Mouse (Mus musculus) heart, adult 8-10 months (tissue): Measurements from ENCODE around the gene Scrn2. TPM values are rescaled to one million over a fixed set of nuclear protein-coding genes. Genes with fewer than 3 reads are reported as not detected.

Source experiments
- DNase-seq: peaks from one replicate; pipeline ENCODE4 v3.0.0; 2022; ENCODE audit warnings: low spot score
- total RNA-seq, 4 experiments: library from RNA; stranded (reverse); gene quantifications; 2 replicates each; pipeline ENCODE4 v1.2.4; 2022

The Scrn2 gene
- total RNA-seq, 4 experiments from 2014 or later = 13.6 to 18.0 (median 15.4) TPM

DNA sequence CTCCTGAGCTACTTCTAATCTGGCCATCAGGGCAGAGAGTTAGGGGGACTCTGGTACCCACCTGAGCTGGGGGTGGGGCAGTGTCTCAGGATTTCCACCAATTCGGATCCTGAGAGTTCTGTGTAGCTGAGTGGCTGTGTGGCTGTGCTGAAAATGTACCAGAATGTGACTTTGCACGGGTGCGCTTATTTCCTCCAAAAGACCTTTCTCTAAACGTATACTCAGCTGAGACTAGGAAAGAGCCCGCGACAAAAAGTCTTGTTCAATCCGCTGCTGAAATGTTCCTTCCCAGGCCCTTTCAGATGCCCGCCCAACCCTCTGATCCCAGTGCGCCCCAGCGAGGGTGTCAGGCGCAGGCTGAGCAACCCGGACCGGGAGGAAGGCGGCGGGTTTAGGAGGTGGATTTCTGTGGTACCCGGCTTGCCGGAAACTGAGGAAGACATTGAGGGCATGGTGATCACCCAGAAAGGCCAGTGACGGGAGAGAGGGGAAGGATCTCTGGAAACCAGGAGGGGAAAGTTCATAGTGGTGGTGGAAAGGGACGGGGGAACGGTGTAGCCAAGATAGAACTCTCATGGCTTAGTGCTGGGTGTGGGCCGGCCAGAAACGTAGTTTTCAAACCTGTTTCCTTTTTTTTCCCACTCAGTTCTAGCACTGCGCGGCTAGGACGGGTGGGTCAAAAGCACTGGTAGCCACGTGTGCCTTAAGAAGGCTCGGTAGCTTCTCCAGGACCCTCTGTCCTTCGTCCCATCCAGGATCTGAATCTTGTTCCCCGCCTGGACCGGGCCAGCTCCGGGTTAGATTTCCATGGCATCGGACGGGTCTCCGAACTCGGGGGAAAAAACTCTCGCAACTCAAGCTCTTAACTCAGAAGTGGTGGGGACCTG lies 11.8 kb upstream of the Scrn2 start:
- DNase-seq = no peak

DNA sequence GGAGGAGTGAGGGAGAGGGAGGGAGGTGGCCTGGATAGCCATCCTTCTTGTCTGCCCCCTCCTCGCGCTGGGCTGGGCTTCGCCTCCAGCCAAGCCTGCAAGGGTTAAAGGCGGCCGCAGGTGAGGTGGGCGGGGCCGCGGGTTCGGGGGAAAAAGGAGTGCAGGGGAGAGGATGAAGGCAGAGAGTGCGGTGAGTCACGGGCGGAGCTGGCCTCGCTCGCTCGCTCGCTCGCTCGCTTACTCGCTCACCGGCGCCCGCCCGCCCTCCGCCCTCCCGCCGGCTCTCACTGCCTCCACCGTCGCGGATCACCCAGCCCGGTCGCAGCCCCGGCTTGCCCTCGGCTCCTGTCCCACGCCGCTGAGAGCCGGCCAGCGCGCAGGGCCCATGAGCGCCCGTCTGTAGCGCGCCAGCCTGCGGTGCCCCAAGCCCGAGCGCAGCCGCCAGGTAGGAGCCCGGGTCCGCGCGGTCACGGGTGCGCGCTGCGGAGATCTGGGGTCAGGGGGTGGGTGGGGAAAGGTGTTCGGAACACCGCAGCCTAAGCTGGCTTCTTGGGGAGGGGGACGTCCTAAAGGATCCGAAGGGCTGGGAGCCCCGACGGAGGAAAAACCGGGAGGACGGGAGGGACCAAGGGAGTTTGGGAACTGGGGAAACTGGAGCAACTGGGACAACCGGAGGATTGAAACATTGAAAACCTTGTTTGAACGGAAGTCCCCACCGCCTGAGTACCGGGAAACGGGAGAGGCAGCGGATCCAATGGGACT lies 11.0 kb upstream of the Scrn2 start:
- DNase-seq = no peak

DNA sequence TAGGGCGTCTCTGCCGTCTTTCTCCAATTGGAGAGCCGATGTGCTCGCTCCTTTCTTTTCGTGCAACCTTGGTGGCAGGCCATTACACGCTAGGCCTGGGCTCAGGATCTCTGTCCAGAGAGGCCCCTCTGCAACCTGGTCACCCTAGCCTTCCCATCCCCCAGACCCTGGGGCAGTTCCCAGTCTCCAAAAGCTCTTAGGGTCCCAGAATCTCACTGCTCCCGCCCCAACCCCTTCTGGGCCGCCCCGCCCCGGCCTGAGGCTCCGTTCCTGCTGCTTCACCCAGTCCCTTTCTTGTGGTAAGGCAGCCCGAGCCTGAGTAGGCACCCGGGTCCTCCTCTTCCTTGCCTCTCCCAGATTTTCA lies 10.4 kb upstream of the Scrn2 start:
- no peak for DNase-seq

DNA sequence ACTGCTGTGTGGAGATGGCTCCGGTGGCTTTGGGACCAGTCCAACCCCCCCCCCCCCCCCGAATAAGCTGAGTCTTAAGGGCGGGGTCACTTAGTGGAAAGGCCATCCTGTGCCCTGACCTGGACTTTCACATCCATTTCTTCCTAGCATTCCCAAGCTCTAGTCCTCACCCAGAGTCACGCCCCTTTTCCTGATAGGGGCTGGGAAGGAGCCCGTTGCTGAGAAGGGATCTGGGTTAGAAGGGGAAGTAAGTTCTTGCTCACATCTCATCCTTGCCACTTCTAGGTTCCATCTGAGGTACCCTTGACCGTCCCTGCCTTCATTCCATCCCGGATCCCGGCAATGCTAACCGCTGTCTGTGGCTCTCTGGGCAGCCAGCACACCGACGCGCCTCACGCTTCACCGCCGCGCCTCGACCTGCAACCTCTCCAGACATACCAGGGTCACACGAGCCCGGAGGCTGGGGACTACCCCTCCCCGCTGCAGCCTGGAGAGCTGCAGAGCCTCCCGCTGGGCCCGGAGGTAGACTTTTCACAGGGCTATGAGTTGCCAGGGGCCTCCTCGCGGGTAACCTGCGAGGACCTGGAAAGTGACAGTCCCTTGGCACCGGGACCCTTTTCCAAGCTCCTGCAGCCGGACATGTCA lies 8.5 kb upstream of the Scrn2 start:
- no peak for DNase-seq

DNA sequence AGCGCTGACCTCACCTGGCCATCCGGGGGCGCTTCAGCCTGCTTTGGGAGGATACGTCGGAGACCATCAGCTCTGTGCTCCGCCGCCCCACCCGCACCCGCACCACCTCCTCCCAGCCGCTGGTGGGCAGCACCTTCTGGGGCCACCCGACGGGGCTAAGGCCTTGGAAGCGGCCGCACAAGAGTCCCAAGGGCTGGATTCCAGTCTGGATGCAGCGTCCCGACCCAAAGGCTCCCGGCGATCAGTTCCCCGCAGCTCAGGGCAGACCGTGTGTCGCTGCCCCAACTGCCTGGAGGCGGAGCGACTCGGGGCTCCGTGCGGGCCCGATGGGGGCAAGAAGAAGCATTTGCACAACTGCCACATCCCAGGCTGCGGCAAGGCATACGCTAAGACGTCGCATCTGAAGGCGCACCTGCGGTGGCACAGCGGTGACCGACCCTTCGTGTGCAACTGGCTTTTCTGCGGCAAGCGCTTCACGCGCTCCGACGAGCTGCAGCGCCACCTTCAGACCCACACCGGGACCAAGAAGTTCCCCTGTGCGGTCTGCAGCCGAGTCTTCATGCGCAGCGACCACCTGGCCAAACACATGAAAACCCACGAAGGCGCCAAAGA lies 7.8 kb upstream of the Scrn2 start:
- peak; percentile 55 for DNase-seq

DNA sequence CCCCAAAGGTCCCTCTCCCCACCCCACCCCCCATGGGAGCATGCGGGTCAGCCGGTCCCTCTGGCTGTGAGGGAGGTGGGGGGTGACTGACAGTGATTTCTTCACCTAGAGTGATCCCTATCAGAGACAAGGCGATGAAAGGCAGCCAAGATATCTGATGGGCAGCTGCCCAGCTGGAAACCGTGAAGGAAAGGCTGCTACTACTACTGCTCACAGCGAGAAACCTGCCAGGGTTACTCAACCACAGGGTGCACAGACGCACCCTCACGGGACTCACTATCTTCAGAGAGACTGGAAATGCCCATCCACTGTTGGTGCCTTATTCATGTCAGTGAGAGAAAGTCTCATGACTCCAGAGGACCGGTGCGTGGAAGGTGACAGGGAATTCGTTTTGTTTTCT lies 4.8 kb upstream of the Scrn2 start:
- no peak for DNase-seq

DNA sequence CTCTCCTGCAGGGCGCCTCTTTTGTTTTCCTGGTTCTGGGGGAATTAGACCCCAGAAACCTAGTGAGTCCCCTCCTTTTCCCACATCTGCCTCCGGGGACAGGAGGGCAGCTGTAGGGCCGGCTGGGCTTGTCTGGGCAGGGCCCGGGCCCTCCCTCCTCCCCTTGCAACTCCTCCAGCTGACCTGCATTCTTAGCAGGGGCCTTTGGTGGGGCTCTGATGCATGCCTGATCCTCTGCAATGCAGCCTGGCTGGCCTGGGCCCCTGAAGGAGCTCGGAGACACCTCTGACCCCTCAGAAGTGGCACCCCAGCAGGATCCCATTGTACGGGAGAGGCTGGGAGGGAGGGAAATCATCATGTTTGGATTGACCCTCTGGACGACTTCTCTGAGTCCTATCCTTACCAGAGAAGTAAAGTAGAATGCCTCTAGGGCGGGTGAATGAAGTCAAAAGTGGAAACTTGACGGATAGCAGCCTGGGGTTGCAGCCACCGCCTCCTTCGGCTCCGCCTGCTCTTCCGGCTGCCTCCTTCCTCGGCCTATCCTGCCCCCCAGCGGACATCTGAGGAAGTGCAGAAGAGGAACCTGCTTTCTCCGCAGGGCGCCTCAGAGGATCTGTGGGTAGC lies 3.9 kb upstream of the Scrn2 start:
- peak; percentile 82 for DNase-seq

DNA sequence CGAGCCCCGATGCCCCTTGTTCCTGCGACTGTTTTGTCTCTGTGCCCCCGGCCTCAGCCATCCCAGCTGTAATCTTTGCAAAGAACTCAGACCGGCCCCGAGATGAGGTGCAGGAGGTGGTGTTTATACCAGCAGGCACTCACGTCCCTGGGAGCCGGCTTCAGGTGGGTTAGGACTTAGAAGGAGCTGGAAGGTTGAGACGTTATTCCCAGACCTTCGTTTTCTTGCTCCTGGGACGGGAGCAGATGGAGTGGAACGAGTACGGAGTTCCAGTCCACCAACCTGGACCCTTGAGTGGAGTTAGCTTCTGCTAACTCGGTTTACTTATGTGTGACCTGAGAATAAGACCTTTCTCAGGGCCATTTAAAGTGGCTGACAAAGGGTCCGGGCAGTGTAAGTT lies 688 bp downstream of the Scrn2 start:
- DNase-seq = no peak

DNA sequence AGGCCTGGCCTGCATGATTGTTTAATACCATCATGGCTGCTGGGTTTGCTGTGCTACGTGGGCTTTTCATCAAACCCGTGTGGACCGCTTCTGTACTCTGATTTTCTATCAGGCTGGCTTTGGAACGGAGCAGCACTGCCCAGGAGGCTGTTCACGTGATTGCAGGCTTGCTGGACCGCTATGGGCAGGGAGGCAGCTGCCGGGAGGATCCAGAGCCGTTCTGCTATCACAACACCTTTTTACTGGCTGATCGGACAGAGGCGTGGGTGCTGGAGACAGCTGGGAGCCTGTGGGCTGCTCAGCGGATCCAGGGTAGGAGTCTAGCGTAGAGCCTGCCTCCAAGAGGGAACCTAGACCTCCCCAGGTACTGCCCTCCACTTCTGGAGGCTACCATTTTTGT lies 2.2 kb downstream of the Scrn2 start:
- DNase-seq = no peak

DNA sequence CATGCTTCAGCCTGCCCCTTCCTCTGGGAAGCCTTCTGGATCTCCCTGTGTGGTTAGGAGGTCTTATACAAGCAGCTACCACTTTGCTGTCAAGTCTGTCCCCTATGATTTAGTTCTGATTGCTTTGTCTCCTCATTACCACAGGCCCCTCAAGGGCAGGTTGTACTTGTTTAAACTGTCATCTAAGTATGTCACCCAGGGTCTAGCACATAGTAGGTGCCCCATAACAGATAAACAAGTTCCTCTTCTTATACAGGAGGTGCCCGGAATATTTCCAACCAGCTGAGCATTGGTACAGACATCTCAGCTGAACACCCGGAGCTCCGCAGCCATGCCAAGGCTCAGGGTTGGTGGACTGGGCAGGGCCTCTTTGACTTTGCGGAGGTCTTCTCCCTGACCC lies 2.8 kb downstream of the Scrn2 start:
- no peak for DNase-seq

DNA sequence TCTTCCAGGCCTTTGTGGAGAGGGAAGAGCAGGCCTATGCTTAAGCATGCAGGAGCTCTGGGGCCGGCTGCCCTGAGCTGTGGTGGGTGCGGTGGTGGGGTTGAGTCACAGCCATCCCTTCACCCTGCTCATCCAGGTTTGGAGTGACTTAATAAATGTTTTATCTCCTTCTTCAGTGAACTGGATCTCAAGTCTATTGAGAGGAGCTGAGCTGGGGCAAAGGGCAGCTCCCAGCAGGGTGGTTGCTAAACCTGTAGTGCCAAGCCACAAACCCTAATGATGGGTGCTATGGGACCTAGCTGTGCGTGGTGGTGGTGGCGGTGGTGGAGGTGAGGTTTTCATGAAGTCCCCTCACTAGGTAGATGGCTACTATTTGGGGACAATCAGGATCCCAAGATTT lies 4.0 kb downstream of the Scrn2 start:
- no peak for DNase-seq

DNA sequence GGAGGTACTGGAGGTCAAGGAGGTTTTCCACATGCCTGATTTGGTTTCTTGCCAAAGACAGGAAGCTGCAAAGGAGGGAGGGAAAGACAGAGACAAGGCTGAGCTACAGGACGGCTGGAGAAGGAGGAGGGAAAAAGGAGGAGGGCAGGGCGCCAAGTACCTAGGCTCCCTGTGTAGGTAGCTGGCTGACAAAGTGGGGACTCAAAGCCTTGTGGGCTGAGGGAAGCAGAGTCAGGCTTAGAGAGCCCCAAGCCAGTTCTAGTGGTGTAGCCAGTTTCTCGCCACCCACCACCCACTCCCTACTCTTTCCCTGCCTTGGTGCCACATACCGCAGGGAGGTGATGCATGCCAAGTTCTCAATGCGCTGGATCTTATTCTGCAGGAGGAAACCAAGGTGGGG lies 6.4 kb downstream of the Scrn2 start:
- no peak for DNase-seq

DNA sequence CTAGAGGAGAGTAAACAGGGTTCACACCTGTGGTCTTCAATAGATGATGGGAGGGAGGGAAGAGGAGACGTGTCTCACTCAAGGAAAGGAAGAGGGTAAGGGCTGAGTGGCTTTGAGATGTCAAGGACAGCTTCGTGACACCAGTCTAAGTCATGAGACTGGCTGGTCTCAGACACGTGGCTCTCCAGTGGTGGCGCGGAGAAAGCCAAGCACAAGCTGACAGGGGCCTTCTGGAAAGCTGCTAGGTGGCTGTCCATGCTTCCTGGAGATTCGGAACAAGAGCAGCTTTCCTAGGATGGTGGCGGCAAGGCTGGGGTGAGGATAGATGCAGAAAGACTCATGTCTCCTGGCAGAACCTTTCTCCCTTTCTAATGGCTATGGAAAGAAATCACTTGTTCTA lies 9.1 kb downstream of the Scrn2 start:
- no peak for DNase-seq

DNA sequence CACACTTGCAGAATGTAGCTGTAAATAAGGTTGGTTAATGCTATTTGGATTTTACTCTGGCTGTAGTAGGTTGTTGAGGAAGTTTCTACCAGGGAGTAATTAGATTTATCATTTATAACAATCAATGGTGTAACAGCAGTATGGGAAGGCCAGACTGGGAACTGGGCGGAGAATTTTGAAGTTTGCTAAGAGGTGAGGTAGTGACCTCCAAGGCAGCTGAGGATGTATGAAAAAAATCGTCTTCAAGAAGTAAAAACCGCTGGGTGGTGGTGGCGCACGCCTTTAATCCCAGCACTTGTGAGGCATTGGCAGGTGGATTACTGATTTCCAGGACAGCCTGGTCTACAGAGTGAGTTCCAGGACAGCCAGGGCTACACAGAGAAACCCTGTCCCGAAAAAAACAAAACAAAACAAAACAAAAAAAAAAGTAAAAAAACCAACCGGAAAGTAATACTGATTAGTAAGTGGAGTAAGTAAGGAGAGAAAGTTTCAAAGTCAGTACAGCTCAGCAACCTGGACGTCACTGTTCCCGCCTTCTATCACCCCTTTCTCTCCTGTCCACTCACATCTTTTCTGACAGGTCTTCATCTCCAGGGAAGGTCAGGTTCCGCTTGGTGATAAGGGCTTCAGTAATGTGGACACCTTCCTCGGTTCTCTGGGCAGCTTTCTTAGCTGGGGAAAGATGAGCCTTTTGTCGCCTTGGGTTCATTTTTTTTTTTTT lies 10.7 kb downstream of the Scrn2 start:
- no peak for DNase-seq

DNA sequence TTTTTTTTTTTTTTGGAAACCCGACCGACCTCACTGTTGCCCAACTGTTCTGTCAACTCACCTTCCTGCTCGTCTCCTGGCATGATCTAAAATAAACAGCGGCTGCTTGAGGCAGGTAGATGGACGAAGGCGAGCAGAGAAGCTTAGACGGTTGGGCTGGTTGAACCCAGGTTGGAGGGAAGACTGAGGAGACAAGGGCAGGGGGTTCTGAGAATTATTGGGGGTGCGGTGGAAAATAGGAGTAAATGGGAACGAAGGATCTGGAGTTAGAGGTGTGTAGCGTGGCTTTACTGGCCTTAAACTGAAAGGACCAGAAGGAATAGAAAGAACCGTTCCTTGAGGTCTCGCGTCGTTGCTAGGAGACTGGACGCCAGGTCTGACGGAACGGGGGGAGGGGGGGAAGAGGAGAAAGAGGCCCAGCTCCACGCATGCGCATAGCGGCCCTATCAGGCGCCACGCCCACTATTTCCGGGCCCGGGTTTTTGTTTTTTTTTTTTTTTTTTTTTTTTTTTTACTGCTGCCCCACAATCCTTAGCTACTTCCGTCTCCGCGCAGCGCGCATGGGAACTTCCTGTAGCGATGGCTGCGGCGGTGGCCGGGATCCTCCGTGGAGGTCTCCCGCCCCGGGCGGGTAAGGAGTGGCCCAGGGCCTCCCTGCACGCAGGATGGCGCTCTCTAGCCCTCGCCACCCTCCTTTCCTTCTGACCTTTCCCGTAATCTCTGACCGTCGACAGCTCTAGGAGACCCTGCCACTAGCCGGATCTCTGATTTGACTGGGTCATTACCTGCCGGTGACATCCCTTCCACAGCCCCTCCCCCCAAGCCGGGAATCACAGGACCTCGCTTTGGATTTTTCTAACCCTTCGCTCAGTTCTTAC lies 11.5 kb downstream of the Scrn2 start, which contains the start of the genes Lrrc46 and Mrpl10:
TSS of gene Lrrc46 (minus strand) at position 386 of the 878 bp plus-strand sequence.
TSS of gene Mrpl10 (plus strand) at position 539 of the 878 bp plus-strand sequence.
- peak; percentile 76 for DNase-seq

DNA sequence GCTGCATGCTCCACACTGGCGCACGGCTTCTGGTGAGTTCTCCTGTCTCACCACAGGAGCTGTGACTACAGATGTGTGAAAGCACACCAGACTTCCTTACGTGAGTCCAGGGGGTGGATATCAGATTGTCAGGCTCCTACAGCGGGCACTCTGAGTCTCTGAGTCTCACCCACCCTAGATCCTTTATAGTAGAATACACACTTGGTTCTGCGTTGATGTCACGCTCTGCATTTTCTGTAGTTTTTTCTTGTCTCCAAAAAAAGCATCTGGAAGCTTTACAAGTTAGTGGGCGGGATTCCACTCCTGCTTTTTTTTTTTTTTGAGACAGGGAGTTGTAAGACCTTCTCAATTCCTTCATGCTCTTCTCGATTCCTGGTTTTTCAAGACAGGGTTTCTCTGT lies 15.2 kb downstream of the Scrn2 start:
- DNase-seq = no peak

DNA sequence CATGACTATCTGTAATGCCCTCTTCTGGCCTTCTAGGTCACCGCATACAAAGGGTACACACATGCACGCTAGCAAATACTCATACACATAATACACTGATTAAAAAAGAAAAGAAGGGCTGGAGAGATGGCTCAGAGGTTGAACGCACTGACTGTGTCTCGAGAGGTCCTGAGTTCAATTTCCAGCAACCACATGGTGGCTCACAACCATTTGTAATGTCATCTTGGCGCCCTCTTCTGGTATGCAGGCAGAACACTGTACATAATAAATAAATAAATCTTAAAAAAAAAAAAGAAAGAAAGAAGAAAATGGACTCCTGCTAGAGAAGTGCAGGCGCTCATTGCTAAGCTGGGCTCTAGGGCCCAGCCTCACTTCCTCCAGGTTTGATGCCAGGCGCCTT lies 16.1 kb downstream of the Scrn2 start:
- no peak for DNase-seq

DNA sequence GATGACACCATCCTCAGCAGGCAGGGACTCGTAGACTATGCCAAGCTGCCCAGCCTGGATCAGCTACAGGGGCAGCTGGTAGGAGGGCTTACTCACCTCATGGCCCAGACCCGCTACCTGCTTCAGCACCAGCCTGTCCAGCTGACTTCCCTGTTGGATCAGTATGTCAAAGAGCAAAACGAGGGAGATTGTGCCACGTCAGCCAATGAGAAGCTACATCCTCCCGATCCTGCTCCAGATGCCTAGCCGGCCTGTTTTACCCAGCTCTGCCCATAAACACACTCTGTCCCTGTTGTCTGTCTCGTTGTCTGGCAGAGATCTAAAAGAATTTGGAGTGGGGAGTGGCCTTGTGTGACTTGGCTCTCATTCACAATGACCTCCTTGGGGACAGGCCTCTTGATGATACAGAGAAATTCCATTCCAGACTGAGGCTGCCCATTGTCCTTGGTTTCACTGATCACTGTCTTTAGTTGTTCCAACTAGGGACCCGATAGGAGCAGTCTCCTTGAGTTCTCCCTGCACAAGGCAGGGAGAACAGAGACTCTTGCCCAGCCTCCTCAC lies 18.4 kb downstream of the Scrn2 start:
- no peak for DNase-seq

DNA sequence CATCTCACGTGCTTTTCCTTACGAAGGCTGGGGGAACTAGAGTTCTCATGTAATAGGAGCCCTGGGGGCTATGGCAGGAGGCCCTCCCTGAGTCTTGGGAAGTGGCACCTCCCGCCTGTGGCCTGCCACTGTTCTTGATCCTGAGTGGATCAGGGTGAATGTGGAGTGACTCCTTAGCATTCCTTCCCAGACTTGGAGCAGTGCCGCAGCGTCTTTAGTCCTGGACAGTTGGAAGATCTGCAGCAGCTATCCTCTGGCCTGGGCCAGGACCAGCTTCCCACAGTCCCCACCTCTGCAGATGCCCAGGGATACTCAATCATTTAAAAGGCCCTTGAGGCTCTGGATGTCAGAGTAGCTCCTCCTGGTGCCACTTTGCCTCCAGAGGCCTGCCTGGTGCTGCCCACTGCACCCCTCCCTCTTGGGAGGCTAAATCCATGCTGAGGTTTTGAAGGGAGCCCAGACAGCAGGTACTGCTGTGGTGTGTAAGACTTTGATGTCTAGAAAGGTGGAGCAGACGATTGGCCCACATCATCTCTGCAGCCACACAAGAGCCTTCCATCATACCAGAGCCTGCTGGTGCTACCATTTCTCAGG lies 19.9 kb downstream of the Scrn2 start:
- no peak for DNase-seq
